Mouse (Mus musculus) kidney, postnatal 10 days (tissue): ENCODE data around the gene Rxfp3.

Source experiments
- DNase-seq: peaks from one replicate; pipeline ENCODE4 v3.0.0; 2021; ENCODE audit warnings: mixed read lengths

Rxfp3 gene

DNA sequence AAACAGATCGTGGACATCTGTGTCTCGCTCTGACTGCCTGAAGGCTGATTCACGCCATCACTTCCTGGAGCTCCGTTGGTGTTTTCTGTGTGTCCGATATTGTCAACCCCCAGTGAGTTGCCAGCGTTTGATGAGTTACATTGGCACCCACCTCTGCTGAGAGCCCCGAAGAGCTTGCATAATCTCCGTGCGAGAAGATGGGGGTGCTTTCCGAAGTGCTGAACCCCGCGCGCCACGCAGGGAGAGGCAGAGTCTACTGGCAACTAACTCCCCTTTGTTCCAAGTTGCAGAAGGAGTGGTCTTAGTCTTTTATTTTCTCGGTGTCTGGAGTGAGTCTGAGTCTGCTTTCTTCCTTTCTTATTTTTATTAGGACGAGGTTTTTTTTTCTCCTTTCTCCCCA lies at the start of gene Rxfp3:
Gene Rxfp3 (minus strand): TSS at position 281 of the 400 bp plus-strand sequence.
- peak; percentile 31 for DNase-seq

DNA sequence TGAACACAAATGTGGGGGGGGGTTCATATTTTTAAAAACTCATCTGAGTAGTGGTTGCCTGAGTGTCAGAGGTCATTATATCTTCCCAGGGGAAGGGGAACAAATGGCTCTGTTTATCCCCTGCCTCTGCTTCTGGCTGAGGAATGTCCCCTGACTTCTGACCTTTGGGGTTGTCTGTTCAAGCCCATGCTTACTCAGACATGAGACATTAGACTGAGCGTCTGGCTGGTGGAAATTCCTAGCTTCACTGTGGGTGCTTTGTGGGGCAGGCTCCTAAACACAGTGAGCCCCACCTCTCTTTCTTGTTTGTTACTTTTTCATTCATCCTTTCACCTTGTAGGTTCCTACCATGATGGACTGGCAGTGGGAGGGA lies 47.2 kb upstream of the Rxfp3 start:
- DNase-seq = no peak

GRCm38 (mm10) chr15:11084241-11084992 lies 46.6 kb upstream of the Rxfp3 start:
- DNase-seq = no peak

- DNase-seq = no peak
Observed at GRCm38 (mm10) chr15:11083678-11084077, 45.9 kb upstream of the Rxfp3 start.

DNA sequence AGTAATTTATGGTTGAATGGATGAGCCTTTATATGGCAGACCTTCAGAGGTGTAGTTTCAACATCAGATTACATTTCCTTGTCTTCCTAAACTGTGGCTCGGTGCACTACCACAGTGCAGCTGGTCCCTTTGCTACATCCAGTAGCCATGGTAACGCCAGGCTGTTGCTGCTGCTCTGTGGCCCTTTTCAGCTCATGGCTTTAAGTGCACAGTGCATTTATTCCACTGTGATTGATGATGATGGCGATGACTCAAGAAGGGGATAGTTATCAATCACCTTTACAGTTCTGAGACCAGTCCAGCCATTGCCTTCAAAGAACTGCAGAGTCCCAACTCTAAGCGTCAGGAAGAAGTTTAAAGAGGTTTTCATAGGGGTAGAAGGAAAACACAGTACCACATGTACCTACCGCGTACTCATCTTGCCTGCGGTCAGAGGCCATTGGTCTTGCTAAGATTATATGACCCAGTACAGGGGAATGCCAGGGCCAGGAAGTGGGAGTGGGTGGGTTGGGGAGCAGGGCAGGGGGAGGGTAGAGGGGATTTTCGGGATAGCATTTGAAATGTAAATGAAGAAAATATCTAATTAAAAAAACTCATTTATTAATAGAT lies 45.3 kb upstream of the Rxfp3 start:
- no peak for DNase-seq

DNA sequence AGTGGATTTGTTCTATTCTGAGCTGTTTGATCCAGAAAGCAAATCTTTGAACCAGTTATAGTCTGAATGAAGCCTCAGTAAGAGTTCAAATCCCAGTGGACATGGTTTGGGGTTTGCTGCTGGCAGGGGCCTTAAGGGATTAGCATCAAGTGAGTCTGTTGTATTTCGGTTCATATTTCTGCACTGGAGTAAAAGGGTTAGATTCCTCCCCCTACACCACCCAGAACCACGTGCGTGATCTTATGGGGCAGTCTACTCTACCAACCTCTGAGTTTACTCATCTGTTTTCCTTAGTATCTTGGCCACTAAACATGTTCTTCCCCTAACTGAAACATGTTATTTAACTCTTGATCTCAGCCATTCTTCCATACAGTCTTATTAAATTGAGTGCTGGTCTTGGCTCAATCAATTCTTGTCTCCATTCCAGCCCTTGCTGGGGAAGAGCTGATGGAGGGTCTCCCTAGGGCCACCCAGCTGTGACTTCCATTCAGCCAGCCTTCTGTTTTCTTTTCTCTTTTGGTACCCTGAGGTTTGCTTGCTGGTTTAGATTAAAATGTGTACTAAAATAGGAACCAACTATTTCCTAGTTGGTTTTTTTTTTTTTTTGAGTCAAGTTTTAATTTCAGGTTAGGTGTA lies 38.1 kb upstream of the Rxfp3 start:
- no peak for DNase-seq

- DNase-seq = no peak
Observed at GRCm38 (mm10) chr15:11067891-11068290, 30.1 kb upstream of the Rxfp3 start.

GRCm38 (mm10) chr15:11066299-11066698 lies 28.5 kb upstream of the Rxfp3 start:
- DNase-seq = no peak

GRCm38 (mm10) chr15:11065528-11066171 lies 27.9 kb upstream of the Rxfp3 start:
- peak; percentile 31 for DNase-seq

GRCm38 (mm10) chr15:11064558-11065411 lies 27.0 kb upstream of the Rxfp3 start, which contains the start of gene Adamts12:
Gene Adamts12 (plus strand): TSS chr15:11064790.
- DNase-seq = peak; percentile 86

DNA sequence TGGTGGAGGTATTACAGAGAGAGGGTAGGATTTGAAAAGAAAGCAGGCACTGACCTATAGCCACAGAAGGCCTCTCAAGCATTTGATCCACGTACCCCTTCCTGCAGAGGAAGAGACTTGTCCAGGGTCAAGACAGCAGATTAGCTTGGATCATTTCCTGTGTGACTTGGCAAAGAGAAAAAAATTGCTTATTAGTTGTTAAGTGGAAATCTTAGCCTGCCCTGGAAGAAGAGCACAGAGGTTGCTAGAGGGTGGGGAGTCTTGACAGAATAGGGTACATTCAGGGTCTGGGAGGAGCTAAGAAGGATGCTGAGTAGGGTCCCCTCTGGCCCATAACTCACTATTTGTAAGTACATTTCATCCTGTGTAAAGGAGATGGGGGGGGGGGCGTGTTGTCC lies 26.4 kb upstream of the Rxfp3 start:
- DNase-seq = peak; percentile 17

DNA sequence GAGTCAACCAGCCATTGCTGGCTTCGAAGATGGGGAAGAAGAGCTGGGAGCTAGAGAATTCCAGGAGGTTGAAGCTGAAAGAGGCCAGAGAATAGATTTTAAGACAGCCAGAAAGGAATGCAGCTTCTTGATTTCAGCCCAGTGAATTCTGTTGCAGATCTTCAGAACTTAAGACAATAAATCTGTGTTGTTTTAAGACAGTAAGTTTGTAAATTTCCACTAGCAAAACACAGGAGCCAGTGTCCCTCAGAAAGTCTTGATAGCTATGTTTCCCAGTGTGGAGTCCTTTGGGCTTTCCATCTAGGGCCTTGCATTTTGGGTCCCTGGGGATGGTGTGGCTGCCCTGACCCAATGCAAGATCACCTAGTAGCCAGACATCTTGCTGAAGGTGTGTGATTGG lies 25.1 kb upstream of the Rxfp3 start:
- peak; percentile 32 for DNase-seq

DNA sequence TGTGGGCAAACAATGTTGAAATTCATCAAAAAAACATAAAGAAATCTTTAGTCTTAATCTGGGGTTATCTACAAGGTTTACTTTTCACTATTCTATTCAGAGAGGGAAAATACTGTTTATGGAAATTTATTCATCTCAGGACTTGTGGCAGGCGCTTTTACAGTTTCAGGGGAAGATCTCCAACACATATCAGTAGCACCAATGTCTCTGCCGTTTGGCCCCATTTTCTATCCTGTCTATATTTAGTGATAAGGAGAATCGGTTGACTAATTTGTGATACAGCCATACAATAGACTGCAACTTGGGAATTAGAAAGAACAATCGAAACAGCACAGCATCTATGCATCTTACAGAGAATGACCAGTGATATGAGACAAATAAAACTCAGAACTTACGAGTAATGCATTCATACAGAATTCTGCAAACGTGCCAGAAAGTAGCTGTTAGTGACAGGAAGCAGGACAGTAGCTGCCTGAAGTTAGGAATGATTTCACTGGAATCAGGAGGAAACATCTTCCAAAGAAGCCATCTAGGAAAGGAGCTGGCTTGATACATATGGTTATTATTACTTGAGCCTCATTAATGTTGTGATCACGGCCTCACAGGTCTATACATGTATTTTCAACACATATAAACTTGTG lies 16.8 kb upstream of the Rxfp3 start:
- DNase-seq = no peak

DNA sequence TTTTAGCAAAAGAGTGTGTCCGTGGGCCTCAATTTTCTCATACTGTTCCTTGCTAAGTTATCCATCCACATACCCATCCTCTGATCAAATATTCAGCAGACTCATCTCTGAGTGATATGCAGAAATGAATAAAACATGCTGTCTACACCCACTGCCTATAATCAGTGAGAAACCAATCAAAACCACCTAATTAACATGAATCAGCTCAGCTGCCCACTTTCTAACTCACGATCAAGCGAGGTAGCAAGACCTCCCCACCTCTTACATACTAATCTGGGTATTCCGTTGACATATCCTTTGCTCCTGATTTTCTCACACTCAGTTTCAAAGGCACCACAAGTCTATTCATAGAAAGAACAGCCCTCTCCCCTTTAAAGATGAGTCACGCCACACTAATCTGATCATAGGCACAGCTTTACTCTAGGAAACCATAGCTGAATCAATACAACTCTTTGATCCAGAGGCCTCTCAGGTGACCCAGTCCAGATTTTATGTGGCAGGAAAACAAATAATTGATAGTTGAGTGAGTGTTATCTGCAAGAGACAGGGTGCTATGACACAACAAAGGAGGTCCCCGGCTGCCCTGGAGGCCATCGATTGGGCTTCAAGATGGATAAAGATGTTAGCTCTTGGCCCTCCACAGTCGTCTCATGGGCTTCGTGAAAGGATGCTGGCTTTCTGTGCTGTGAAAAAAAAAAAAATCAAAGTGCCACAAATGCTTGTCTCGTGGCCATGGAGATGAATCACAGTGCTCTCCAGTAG lies 16.1 kb upstream of the Rxfp3 start:
- no peak for DNase-seq

DNA sequence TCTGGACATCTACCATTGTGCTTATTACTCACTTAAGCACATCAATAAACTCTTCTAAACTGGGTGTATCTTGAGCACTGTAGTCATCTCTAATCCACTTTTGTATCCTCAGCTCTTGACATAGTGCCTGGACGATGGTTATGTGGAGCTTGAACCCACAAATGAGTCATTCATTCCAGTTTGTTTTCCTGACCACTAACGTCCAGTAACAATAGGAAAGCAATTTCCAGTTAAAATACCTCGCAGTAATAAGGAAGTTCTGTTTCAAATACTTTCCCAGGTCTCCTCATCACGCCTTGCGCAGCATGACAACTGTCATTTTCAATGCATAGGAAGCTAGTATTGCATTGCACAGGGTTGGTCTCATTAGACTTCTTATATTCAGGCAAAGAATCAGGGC lies 5.0 kb upstream of the Rxfp3 start:
- no peak for DNase-seq

- DNase-seq = no peak
Observed at GRCm38 (mm10) chr15:11041229-11041628, 3.4 kb upstream of the Rxfp3 start.

DNA sequence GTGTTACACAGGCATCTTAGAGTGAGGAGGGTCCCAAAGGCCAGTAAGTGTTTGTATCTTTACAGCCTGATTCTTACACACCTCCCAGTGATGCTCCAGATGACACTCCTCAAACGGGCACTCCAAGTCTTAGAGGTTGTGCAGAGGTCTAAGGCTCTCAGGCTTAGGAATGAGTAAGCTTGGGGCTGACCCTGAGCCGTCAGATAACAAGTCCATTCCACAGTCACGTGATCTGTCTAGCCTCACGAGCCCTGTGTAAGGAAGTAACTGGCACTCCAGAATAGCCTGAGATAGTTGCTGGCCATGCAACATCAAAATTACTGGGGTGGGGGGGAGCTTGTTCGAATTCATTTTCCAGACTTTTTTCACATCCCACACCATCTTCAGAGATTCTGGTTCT lies 2.3 kb upstream of the Rxfp3 start:
- DNase-seq = no peak

- DNase-seq = peak; percentile 71
Observed at GRCm38 (mm10) chr15:11038476-11038875, 685 bp upstream of the Rxfp3 start.

GRCm38 (mm10) chr15:11037376-11037695 lies 455 bp downstream of the Rxfp3 start:
- no peak for DNase-seq

DNA sequence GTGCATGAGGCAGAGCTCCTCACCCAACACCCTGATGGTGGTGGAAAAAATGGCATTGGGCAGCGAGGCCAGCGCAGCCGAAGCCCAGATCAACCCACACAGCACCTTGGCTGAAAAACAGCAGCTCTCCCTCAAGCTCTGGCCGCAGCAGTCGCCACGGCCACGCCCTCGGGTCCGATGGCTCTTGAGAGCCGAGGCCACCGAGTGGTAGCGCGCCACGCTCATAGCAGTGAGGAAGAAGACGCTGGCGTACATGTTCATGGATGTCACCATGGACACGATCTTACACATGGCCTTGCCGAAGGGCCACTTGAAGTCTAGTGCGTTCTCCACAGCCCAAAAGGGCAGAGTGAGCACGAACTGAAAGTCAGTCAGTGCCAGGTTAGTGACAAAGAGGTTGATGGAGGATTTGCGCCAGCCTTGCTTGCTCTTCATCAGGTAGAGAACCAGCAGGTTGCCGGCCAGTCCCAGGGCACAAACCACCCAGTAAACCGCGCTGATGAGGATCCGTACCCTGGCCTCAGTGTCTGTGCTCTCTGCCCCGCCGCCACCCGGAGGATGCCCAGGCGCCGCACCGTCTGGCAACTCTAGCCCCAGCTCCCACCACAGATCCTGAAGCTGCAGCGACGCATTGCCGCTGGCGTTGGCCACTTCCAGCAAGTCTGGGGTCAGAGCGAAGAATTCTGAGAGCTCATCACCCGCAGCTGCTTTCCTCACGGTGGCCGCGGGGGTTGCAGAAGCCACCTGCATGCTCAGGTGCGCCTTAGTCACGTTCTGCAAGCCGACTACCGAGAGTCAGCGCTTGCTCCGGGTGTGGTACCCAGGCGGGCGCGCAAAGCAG lies 1.0 kb downstream of the Rxfp3 start:
- peak; percentile 30 for DNase-seq
